Mouse (Mus musculus) liver, adult 2 months (tissue): ENCODE data around the gene Adnp. TPM values are rescaled to one million over a fixed set of nuclear protein-coding genes. Genes with fewer than 3 reads are reported as not detected.

Experiments used
- DNase-seq: peaks from one replicate; pipeline ENCODE4 v3.0.0-alpha.2; 2011; ENCODE audit warnings: low read depth, low spot score; ENCODE audit errors: extremely low read depth
- H3K27ac ChIP-seq: fragments of 200-500 bp; replicated peaks from 2 replicates; pipeline ENCODE4 v1.5.1; 2012; ENCODE audit warnings: low read depth, mild to moderate bottlenecking, control low read depth, inconsistent platforms, low read length; ENCODE audit not compliant: insufficient read depth
- H3K27me3 ChIP-seq: fragments of 200-500 bp; 2 replicates; pipeline ENCODE4 v1.6.1; 2012; ENCODE audit warnings: mild to moderate bottlenecking, moderate library complexity, low read length, inconsistent platforms; ENCODE audit not compliant: control insufficient read depth, insufficient read depth
- H3K36me3 ChIP-seq: fragments of 200-500 bp; 2 replicates; pipeline ENCODE4 v1.6.1; 2012; ENCODE audit warnings: low read length, inconsistent platforms; ENCODE audit not compliant: control insufficient read depth, insufficient read depth
- H3K4me1 ChIP-seq: fragments of 200-500 bp; 2 replicates; pipeline ENCODE4 v1.6.1; 2011; ENCODE audit warnings: low read length; ENCODE audit not compliant: control insufficient read depth, insufficient read depth
- H3K4me3 ChIP-seq: fragments of 200-500 bp; 2 replicates; pipeline ENCODE4 v1.5.1; 2011; ENCODE audit warnings: low read depth, mild to moderate bottlenecking, control low read depth, low read length, moderate library complexity; ENCODE audit not compliant: insufficient read depth
- H3K79me2 ChIP-seq: fragments of 200-500 bp; 2 replicates; pipeline ENCODE4 v1.6.1; 2012; ENCODE audit warnings: inconsistent platforms, mild to moderate bottlenecking, low read length, moderate library complexity; ENCODE audit not compliant: control insufficient read depth, insufficient read depth
- H3K9ac ChIP-seq: fragments of 200-500 bp; 2 replicates; pipeline ENCODE4 v1.6.1; 2012; ENCODE audit warnings: low read depth, mild to moderate bottlenecking, control low read depth, inconsistent platforms, low read length
- CTCF ChIP-seq: fragments of 200-500 bp; IDR thresholded peaks from 2 replicates; pipeline ENCODE4 v1.5.1; 2011; ENCODE audit warnings: low read depth, low read length, control low read depth
- POLR2A ChIP-seq: fragments of 200-500 bp; IDR thresholded peaks from 2 replicates; pipeline ENCODE4 v1.6.1; 2011; ENCODE audit warnings: low read length, control low read depth; ENCODE audit not compliant: insufficient read depth; ENCODE audit errors: extremely low read depth
- WGBS: fragments of 180-500 bp; shearing (Covaris S2); methylation state at CpG from one replicate; pipeline ENCODE4 v1.1.7; 2018; 5-methylcytosine and 5-hydroxymethylcytosine counted together
- polyA plus RNA-seq: library from polyadenylated mRNA; depleted of rRNA; stranded (reverse); fragments of >200 nt; gene quantifications from 2 replicates; pipeline ENCODE4 v1.2.3, GENCODE M21; 2012; rRNA removed
- total RNA-seq: library from RNA; depleted of rRNA; stranded (reverse); fragments of >200 nt; gene quantifications from 2 replicates; pipeline ENCODE4 v1.2.3, GENCODE M21; 2014; rRNA removed

Adnp gene
- total RNA-seq: 1.4 and 6.4 TPM in 2 replicates
- polyA plus RNA-seq: 4.6 and 6.8 TPM in 2 replicates

GRCm38 (mm10) chr2:168206725-168207644 is at the start of gene Adnp:
Adnp (minus strand) TSS chr2:168207112.
- peak; percentile 80 for DNase-seq
- peaks cover 31% of the 10 kb centered on the region for H3K36me3 ChIP-seq
- H3K4me1 ChIP-seq: peaks cover 18% of the 10 kb centered on the region
- TF ChIP-seq CTCF (peak; percentile 74), POLR2A (0 out of 2 replicates have a peak, but pooled peaks have one; percentile 45)
- peak within 1 kb of the TSS; percentile 100 for H3K9ac ChIP-seq
- WGBS: 1% methylated on average over 84 of the region's 89 CpGs
- H3K4me3 ChIP-seq: peak within 1 kb of the TSS; percentile 98
- H3K79me2 ChIP-seq: peaks cover 28% of the 10 kb centered on the region
- no peaks in the 10 kb centered on the region for H3K27me3 ChIP-seq
- peak within 1 kb of the TSS; percentile 95 for H3K27ac ChIP-seq

- H3K36me3 ChIP-seq: no peaks in the 10 kb centered on the region
- no peak overlapping the region for H3K9ac ChIP-seq
- H3K4me3 ChIP-seq: no peak overlapping the region
- H3K79me2 ChIP-seq: no peaks in the 10 kb centered on the region
- H3K27me3 ChIP-seq: no peaks in the 10 kb centered on the region
- H3K27ac ChIP-seq: no peak overlapping the region
- H3K4me1 ChIP-seq: no peaks in the 10 kb centered on the region
- WGBS: 63% methylated on average over 3 of the region's 3 CpGs
- DNase-seq: no peak
- TF ChIP-seq CTCF (no peak), POLR2A (no peak)
These were observed 49.6 kb upstream of the Adnp start for GRCm38 (mm10) chr2:168256506-168256905.

- TF ChIP-seq POLR2A (no peak), CTCF (no peak)
- 51% methylated on average over 7 of the region's 7 CpGs for WGBS
- H3K9ac ChIP-seq: no peak overlapping the region
- no peak overlapping the region for H3K27ac ChIP-seq
- no peaks in the 10 kb centered on the region for H3K79me2 ChIP-seq
- H3K4me3 ChIP-seq: no peak overlapping the region
- no peak for DNase-seq
- no peaks in the 10 kb centered on the region for H3K4me1 ChIP-seq
- H3K27me3 ChIP-seq: no peaks in the 10 kb centered on the region
- H3K36me3 ChIP-seq: no peaks in the 10 kb centered on the region
These were observed 46.9 kb upstream of the Adnp start for GRCm38 (mm10) chr2:168253822-168254221.

GRCm38 (mm10) chr2:168252639-168253292 is 45.9 kb upstream of the Adnp start:
- Histone ChIP-seq H3K4me3 (no peak overlapping the region), H3K4me1 (no peaks in the 10 kb centered on the region), H3K27me3 (no peaks in the 10 kb centered on the region), H3K9ac (no peak overlapping the region), H3K36me3 (no peaks in the 10 kb centered on the region), H3K79me2 (no peaks in the 10 kb centered on the region), H3K27ac (no peak overlapping the region)
- TF ChIP-seq POLR2A: no peak
- TF ChIP-seq CTCF: peak; percentile 60
- DNase-seq: no peak
- WGBS: 18% methylated on average over 16 of the region's 16 CpGs

- no peaks in the 10 kb centered on the region for H3K36me3 ChIP-seq
- TF ChIP-seq CTCF (peak; percentile 82), POLR2A (no peak)
- H3K27ac ChIP-seq: no peak overlapping the region
- no peaks in the 10 kb centered on the region for H3K79me2 ChIP-seq
- 18% methylated on average over 8 of the region's 8 CpGs for WGBS
- no peaks in the 10 kb centered on the region for H3K4me1 ChIP-seq
- peak; percentile 67 for DNase-seq
- H3K27me3 ChIP-seq: no peaks in the 10 kb centered on the region
- no peak overlapping the region for H3K9ac ChIP-seq
- H3K4me3 ChIP-seq: no peak overlapping the region
These were observed 43.4 kb upstream of the Adnp start for GRCm38 (mm10) chr2:168250270-168250669.
